Mouse (Mus musculus): ENCODE data around the gene Olfr1056. TPM values are rescaled to one million over a fixed set of nuclear protein-coding genes. Genes with fewer than 3 reads are reported as not detected.
"Not testable (repeated sequence)": the region's sequence is repeated elsewhere in the genome, so short reads cannot be mapped to it uniquely, and the experiment has no call there.

Olfr1056 gene
- polyA plus RNA-seq (2015; fragmentation: Nextera tagmentation; extraction: Ambion mirVana), result not detected in 2 replicates

DNA sequence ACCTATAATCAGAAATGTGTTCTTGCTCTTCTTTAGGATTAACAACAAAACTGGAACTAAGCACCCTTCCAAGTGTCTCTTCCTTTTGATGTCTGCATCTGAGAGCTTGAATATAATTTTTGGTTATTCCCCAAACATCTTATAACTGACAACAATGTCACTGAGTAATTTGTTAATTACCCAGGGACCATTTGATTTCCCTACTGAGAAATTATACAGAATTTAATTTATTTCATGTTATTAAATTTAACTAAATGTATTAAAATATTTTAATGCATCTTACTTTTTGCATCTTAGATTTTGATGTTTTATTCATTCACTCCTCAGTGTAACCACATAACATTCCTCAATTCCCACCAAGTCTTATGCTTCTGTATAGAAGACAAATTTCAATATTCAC, at the start of gene Olfr1056:
TSS of gene Olfr1056 (minus strand) at position 101 of the 400 bp plus-strand sequence.
- Histone ChIP-seq H3K27me3 (replicated peaks) (no peaks in the 10 kb centered on the region), H3K27ac (no peak within 1 kb of the TSS), H3K4me3 (replicated peaks) (no peak within 1 kb of the TSS), H3K4me1 (replicated peaks) (no peaks in the 10 kb centered on the region), H3K36me3 (no peaks in the 10 kb centered on the region), H3K4me2 (replicated peaks) (no peak within 1 kb of the TSS), H3K9ac (no peak within 1 kb of the TSS), H3K9me3 (no peaks in the 10 kb centered on the region)
- no peak for ATAC-seq

GRCm38 (mm10) chr2:86395114-86395513, 32.8 kb upstream of the Olfr1056 start:
- Histone ChIP-seq H3K27me3 (replicated peaks) (no peaks in the 10 kb centered on the region), H3K4me3 (replicated peaks) (no peak overlapping the region), H3K9me3 (no peaks in the 10 kb centered on the region), H3K4me1 (replicated peaks) (no peaks in the 10 kb centered on the region), H3K9ac (no peak overlapping the region), H3K27ac (no peak overlapping the region), H3K4me2 (replicated peaks) (no peak overlapping the region), H3K36me3 (no peaks in the 10 kb centered on the region)
- 85% methylated on average over 2 of the region's 2 CpGs for WGBS
- no peak for ATAC-seq

GRCm38 (mm10) chr2:86388461-86388860, 26.2 kb upstream of the Olfr1056 start, which contains the start of gene Olfr1058:
TSS of gene Olfr1058 (minus strand) at chr2:86388561.
- H3K4me2 ChIP-seq (replicated peaks); H3K36me3 ChIP-seq; H3K9me3 ChIP-seq; H3K27me3 ChIP-seq (replicated peaks); H3K4me3 ChIP-seq (replicated peaks); H3K27ac ChIP-seq; H3K9ac ChIP-seq; ATAC-seq; H3K4me1 ChIP-seq (replicated peaks): not testable (repeated sequence)

DNA sequence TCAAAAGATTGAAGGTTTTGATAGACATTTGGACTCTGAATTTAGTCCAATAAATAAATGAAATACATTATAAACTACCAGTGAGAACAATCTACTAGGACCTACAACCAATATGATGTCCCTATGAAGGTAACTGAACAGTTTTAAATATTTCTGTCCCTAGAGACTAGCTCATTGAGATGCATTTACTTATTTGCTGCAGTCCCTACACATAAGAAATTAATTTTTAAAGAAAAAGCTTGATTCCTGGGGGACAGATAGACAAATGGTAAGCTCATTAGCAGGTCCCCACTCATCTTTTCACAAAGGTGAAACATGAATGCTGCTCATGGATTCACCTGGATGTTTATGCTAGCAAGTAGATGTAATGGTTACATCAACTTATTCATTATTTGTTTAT, 16.0 kb upstream of the Olfr1056 start, which contains the start of gene Olfr1057:
TSS of gene Olfr1057 (minus strand) at position 101 of the 400 bp plus-strand sequence.
- Histone ChIP-seq H3K9ac (no peak within 1 kb of the TSS), H3K4me3 (replicated peaks) (no peak within 1 kb of the TSS), H3K27ac (no peak within 1 kb of the TSS), H3K4me2 (replicated peaks) (no peak within 1 kb of the TSS), H3K36me3 (no peaks in the 10 kb centered on the region), H3K4me1 (replicated peaks) (no peaks in the 10 kb centered on the region), H3K27me3 (replicated peaks) (no peaks in the 10 kb centered on the region), H3K9me3 (no peaks in the 10 kb centered on the region)
- no peak for ATAC-seq

DNA sequence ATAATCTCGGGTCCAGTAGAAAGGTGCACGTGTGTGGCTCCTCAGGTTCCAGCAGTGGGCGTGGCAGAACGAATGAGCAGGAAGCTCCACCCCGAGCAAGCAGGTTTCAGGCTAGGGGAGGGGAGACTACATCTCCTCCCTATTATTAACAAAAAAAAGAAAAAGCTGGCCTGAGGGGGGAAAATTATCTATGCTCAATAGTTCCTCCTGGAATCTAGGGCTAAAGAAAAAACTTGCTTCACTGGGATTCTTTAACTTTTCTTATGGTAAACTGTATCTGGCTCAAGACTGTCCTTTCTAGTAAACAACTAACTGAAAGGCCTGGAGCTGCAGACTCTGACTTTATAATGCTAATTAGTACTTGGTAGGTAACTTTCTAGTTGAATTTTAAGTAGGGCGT, 4.1 kb upstream of the Olfr1056 start:
- WGBS, result no CpG with 5 or more reads among the region's 6 CpGs
- not testable (repeated sequence) for H3K27ac ChIP-seq; ATAC-seq; H3K27me3 ChIP-seq (replicated peaks); H3K9ac ChIP-seq; H3K4me2 ChIP-seq (replicated peaks); H3K9me3 ChIP-seq; H3K36me3 ChIP-seq; H3K4me1 ChIP-seq (replicated peaks); H3K4me3 ChIP-seq (replicated peaks)

GRCm38 (mm10) chr2:86351751-86352150, 10.5 kb downstream of the Olfr1056 start:
- not testable (repeated sequence) for H3K9ac ChIP-seq; H3K4me2 ChIP-seq (replicated peaks); ATAC-seq; H3K36me3 ChIP-seq; H3K27me3 ChIP-seq (replicated peaks); H3K4me3 ChIP-seq (replicated peaks); H3K4me1 ChIP-seq (replicated peaks); H3K27ac ChIP-seq; H3K9me3 ChIP-seq
- 74% methylated on average over 1 of the region's 1 CpGs for WGBS

- Histone ChIP-seq H3K36me3 (no peaks in the 10 kb centered on the region), H3K27me3 (replicated peaks) (no peaks in the 10 kb centered on the region), H3K27ac (no peak within 1 kb of the TSS), H3K4me1 (replicated peaks) (no peaks in the 10 kb centered on the region), H3K9ac (no peak within 1 kb of the TSS), H3K4me2 (replicated peaks) (no peak within 1 kb of the TSS), H3K4me3 (replicated peaks) (no peak within 1 kb of the TSS), H3K9me3 (no peaks in the 10 kb centered on the region)
- ATAC-seq, result no peak
- WGBS, result 85% methylated on average over 5 of the region's 5 CpGs
These were observed 12.1 kb downstream of the Olfr1056 start, which contains the start of gene Olfr1055 for GRCm38 (mm10) chr2:86350184-86350583. TSS of gene Olfr1055 (minus strand) at chr2:86350284.

DNA sequence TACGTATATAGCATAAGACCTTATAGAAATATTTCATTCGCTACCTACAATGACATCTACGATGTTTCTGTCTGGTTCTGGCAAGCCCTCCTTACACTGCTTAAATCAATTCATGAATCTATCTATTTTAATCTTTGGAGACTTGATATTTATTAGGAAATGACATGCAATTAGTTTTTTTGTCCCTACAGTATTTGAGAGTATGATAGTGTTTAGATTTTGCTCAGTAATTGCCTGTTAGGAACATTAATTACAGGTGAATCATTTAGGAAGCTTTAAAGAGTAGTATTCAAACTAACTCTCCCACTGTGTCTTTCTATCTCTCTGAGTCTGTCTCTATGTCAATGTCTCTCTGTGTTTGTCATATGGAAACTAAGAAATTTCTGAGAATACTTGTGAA, 26.9 kb downstream of the Olfr1056 start, which contains the start of gene Olfr1054:
TSS of gene Olfr1054 (minus strand) at position 101 of the 400 bp plus-strand sequence.
- no peak for ATAC-seq
- Histone ChIP-seq H3K9me3 (no peaks in the 10 kb centered on the region), H3K27me3 (replicated peaks) (no peaks in the 10 kb centered on the region), H3K4me1 (replicated peaks) (no peaks in the 10 kb centered on the region), H3K4me3 (replicated peaks) (no peak within 1 kb of the TSS), H3K27ac (no peak within 1 kb of the TSS), H3K4me2 (replicated peaks) (no peak within 1 kb of the TSS), H3K9ac (no peak within 1 kb of the TSS), H3K36me3 (no peaks in the 10 kb centered on the region)
- WGBS, result 82% methylated on average over 3 of the region's 3 CpGs

GRCm38 (mm10) chr2:86315184-86315583, 47.1 kb downstream of the Olfr1056 start, which contains the start of gene Olfr1053:
TSS of gene Olfr1053 (minus strand) at chr2:86315284.
- Histone ChIP-seq H3K27ac (no peak within 1 kb of the TSS), H3K4me1 (replicated peaks) (no peaks in the 10 kb centered on the region), H3K27me3 (replicated peaks) (no peaks in the 10 kb centered on the region), H3K9ac (no peak within 1 kb of the TSS), H3K4me3 (replicated peaks) (no peak within 1 kb of the TSS), H3K4me2 (replicated peaks) (no peak within 1 kb of the TSS), H3K9me3 (no peaks in the 10 kb centered on the region), H3K36me3 (no peaks in the 10 kb centered on the region)
- 63% methylated on average over 3 of the region's 3 CpGs for WGBS
- no peak for ATAC-seq

Other genes with a start within 250 kb of the Olfr1056 start
- gene Olfr1039, start 226.5 kb downstream of the Olfr1056 start, polyA plus RNA-seq (2015; fragmentation: Nextera tagmentation; extraction: Ambion mirVana), result not detected in 2 replicates
- gene Olfr1040, start 215.7 kb downstream of the Olfr1056 start, polyA plus RNA-seq (2015; fragmentation: Nextera tagmentation; extraction: Ambion mirVana), result not detected in 2 replicates
- gene Olfr1042, start 200.6 kb downstream of the Olfr1056 start, polyA plus RNA-seq (2015; fragmentation: Nextera tagmentation; extraction: Ambion mirVana), result not detected in 2 replicates
- not detected in 2 replicates for gene Olfr1043, start 194.9 kb downstream of the Olfr1056 start, polyA plus RNA-seq (2015; fragmentation: Nextera tagmentation; extraction: Ambion mirVana)
- not detected in 2 replicates for gene Olfr1044, start 184.6 kb downstream of the Olfr1056 start, polyA plus RNA-seq (2015; fragmentation: Nextera tagmentation; extraction: Ambion mirVana)
- gene Olfr52, start 176.8 kb downstream of the Olfr1056 start, polyA plus RNA-seq (2015; fragmentation: Nextera tagmentation; extraction: Ambion mirVana), result not detected in 2 replicates
- not detected in 2 replicates for gene Olfr1045, start 159.5 kb downstream of the Olfr1056 start, polyA plus RNA-seq (2015; fragmentation: Nextera tagmentation; extraction: Ambion mirVana)
- not detected in 2 replicates for gene Olfr1046, start 143.2 kb downstream of the Olfr1056 start, polyA plus RNA-seq (2015; fragmentation: Nextera tagmentation; extraction: Ambion mirVana)
- not detected in 2 replicates for gene Olfr1047, start 131.1 kb downstream of the Olfr1056 start, polyA plus RNA-seq (2015; fragmentation: Nextera tagmentation; extraction: Ambion mirVana)
- gene Olfr1048, start 122.2 kb downstream of the Olfr1056 start, polyA plus RNA-seq (2015; fragmentation: Nextera tagmentation; extraction: Ambion mirVana), result not detected in 2 replicates
- not detected in 2 replicates for gene Olfr1049, start 104.1 kb downstream of the Olfr1056 start, polyA plus RNA-seq (2015; fragmentation: Nextera tagmentation; extraction: Ambion mirVana)
- gene Olfr1051, start 83.4 kb downstream of the Olfr1056 start, polyA plus RNA-seq (2015; fragmentation: Nextera tagmentation; extraction: Ambion mirVana), result not detected in 2 replicates
- gene Olfr1052, start 70.0 kb downstream of the Olfr1056 start, polyA plus RNA-seq (2015; fragmentation: Nextera tagmentation; extraction: Ambion mirVana), result not detected in 2 replicates
- gene Olfr1053, start 47.2 kb downstream of the Olfr1056 start, polyA plus RNA-seq (2015; fragmentation: Nextera tagmentation; extraction: Ambion mirVana), result not detected in 2 replicates
- gene Olfr1054, start 27.0 kb downstream of the Olfr1056 start, polyA plus RNA-seq (2015; fragmentation: Nextera tagmentation; extraction: Ambion mirVana), result not detected in 2 replicates
- gene Olfr1055, start 12.2 kb downstream of the Olfr1056 start, polyA plus RNA-seq (2015; fragmentation: Nextera tagmentation; extraction: Ambion mirVana), result not detected in 2 replicates
- gene Olfr1057, start 15.9 kb upstream of the Olfr1056 start, polyA plus RNA-seq (2015; fragmentation: Nextera tagmentation; extraction: Ambion mirVana), result not detected in 2 replicates
- not detected in 2 replicates for gene Olfr1058, start 26.1 kb upstream of the Olfr1056 start, polyA plus RNA-seq (2015; fragmentation: Nextera tagmentation; extraction: Ambion mirVana)
- gene Olfr1061, start 51.6 kb upstream of the Olfr1056 start, polyA plus RNA-seq (2015; fragmentation: Nextera tagmentation; extraction: Ambion mirVana), result not detected in 2 replicates
- not detected in 2 replicates for gene Olfr1062, start 64.3 kb upstream of the Olfr1056 start, polyA plus RNA-seq (2015; fragmentation: Nextera tagmentation; extraction: Ambion mirVana)
- not detected in 2 replicates for gene Olfr1065, start 88.1 kb upstream of the Olfr1056 start, polyA plus RNA-seq (2015; fragmentation: Nextera tagmentation; extraction: Ambion mirVana)
- not detected in 2 replicates for gene Olfr1066, start 93.8 kb upstream of the Olfr1056 start, polyA plus RNA-seq (2015; fragmentation: Nextera tagmentation; extraction: Ambion mirVana)
- not detected in 2 replicates for gene Olfr228, start 124.9 kb upstream of the Olfr1056 start, polyA plus RNA-seq (2015; fragmentation: Nextera tagmentation; extraction: Ambion mirVana)
- not detected in 2 replicates for gene Olfr1076, start 146.0 kb upstream of the Olfr1056 start, polyA plus RNA-seq (2015; fragmentation: Nextera tagmentation; extraction: Ambion mirVana)
- gene Olfr1079, start 180.0 kb upstream of the Olfr1056 start, polyA plus RNA-seq (2015; fragmentation: Nextera tagmentation; extraction: Ambion mirVana), result not detected in 2 replicates
- not detected in 2 replicates for gene Olfr1080, start 195.8 kb upstream of the Olfr1056 start, polyA plus RNA-seq (2015; fragmentation: Nextera tagmentation; extraction: Ambion mirVana)
- not detected in 2 replicates for gene Olfr1082, start 236.5 kb upstream of the Olfr1056 start, polyA plus RNA-seq (2015; fragmentation: Nextera tagmentation; extraction: Ambion mirVana)